Mouse (Mus musculus): Measurements from ENCODE around the gene Ovol3. TPM values are rescaled to one million over a fixed set of nuclear protein-coding genes. Genes with fewer than 3 reads are reported as not detected.
"Not testable (repeated sequence)": the region's sequence is repeated elsewhere in the genome, so short reads cannot be mapped to it uniquely, and the experiment has no call there.

Ovol3 gene
- polyA plus RNA-seq, 1 experiment from 2014 or later, result not detected

- H3K4me3 ChIP-seq (ENCODE audit: low read depth, low read length); ATAC-seq (ENCODE audit: low FRiP score); DNase-seq (ENCODE audit: low spot score, missing footprints); H3K9me3 ChIP-seq (ENCODE audit: control insufficient read depth, low read length); H3K27me3 ChIP-seq (ENCODE audit: control insufficient read depth, insufficient read depth, low read length); H3K36me3 ChIP-seq (ENCODE audit: control insufficient read depth, insufficient read depth, low read length); H3K9ac ChIP-seq (ENCODE audit: low read length); H3K4me2 ChIP-seq; H3K4me1 ChIP-seq (ENCODE audit: control insufficient read depth, insufficient read depth, low read length); H3K27ac ChIP-seq (ENCODE audit: low read depth, low read length): not testable (repeated sequence)
- WGBS, result 90% methylated on average over 5 of the region's 5 CpGs
Observed at GRCm38 (mm10) chr7:30200661-30201060, 34.9 kb downstream of the Ovol3 start.

DNA sequence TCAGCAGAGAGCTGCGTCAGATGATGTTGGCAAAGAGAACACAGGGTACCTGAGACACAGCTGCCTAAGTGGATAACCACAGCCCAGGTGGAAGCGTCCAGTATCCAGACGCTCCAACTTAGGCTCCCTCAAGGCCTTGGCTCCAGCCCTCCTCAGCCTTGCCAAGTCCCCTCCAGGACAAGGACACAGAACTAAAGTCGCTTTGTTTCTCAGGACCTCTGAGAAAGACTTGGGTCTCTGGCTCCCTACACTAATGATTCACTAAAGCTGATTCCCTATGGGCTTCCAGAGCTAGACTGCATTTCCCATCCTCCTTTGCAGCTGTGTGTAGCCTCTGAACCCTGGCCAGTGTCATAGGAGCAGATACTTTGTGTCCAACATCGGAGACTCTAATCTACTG, 35.3 kb downstream of the Ovol3 start:
- 84% methylated on average over 5 of the region's 5 CpGs for WGBS
- no peaks in the 10 kb centered on the region for H3K27me3 ChIP-seq (ENCODE audit: control insufficient read depth, insufficient read depth, low read length)
- no peak for DNase-seq (ENCODE audit: low spot score, missing footprints)
- H3K4me1 ChIP-seq (ENCODE audit: control insufficient read depth, insufficient read depth, low read length), result peaks cover 6% of the 10 kb centered on the region
- ATAC-seq (ENCODE audit: low FRiP score), result no peak
- no peak overlapping the region for H3K4me3 ChIP-seq (ENCODE audit: low read depth, low read length)
- no peak overlapping the region for H3K9ac ChIP-seq (ENCODE audit: low read length)
- no peaks in the 10 kb centered on the region for H3K9me3 ChIP-seq (ENCODE audit: control insufficient read depth, low read length)
- no peak overlapping the region for H3K4me2 ChIP-seq
- no peak overlapping the region for H3K27ac ChIP-seq (ENCODE audit: low read depth, low read length)
- no peaks in the 10 kb centered on the region for H3K36me3 ChIP-seq (ENCODE audit: control insufficient read depth, insufficient read depth, low read length)

GRCm38 (mm10) chr7:30199498-30200139, 35.9 kb downstream of the Ovol3 start:
- Histone ChIP-seq H3K9ac (ENCODE audit: low read length) (no peak overlapping the region), H3K36me3 (ENCODE audit: control insufficient read depth, insufficient read depth, low read length) (no peaks in the 10 kb centered on the region), H3K4me1 (ENCODE audit: control insufficient read depth, insufficient read depth, low read length) (peaks cover 7% of the 10 kb centered on the region), H3K27me3 (ENCODE audit: control insufficient read depth, insufficient read depth, low read length) (no peaks in the 10 kb centered on the region), H3K4me3 (ENCODE audit: low read depth, low read length) (no peak overlapping the region), H3K27ac (ENCODE audit: low read depth, low read length) (no peak overlapping the region), H3K4me2 (no peak overlapping the region), H3K9me3 (ENCODE audit: control insufficient read depth, low read length) (no peaks in the 10 kb centered on the region)
- WGBS, result 81% methylated on average over 18 of the region's 18 CpGs
- no peak for DNase-seq (ENCODE audit: low spot score, missing footprints)
- no peak for ATAC-seq (ENCODE audit: low FRiP score)

GRCm38 (mm10) chr7:30198481-30198971, 37.0 kb downstream of the Ovol3 start, which contains the start of gene Capns1:
Gene Capns1 (minus strand): TSS chr7:30198811.
- Histone ChIP-seq H3K4me1 (ENCODE audit: control insufficient read depth, insufficient read depth, low read length) (peaks cover 5% of the 10 kb centered on the region), H3K9me3 (ENCODE audit: control insufficient read depth, low read length) (no peaks in the 10 kb centered on the region), H3K9ac (ENCODE audit: low read length) (no peak within 1 kb of the TSS; the same call in 1 of the 2 replicates), H3K27me3 (ENCODE audit: control insufficient read depth, insufficient read depth, low read length) (no peaks in the 10 kb centered on the region), H3K4me3 (ENCODE audit: low read depth, low read length) (no peak within 1 kb of the TSS), H3K4me2 (peak within 1 kb of the TSS; percentile 27; the same call in 1 of the 2 replicates), H3K36me3 (ENCODE audit: control insufficient read depth, insufficient read depth, low read length) (no peaks in the 10 kb centered on the region), H3K27ac (ENCODE audit: low read depth, low read length) (no peak within 1 kb of the TSS)
- DNase-seq (ENCODE audit: low spot score, missing footprints) (peak; percentile 89), ATAC-seq (ENCODE audit: low FRiP score) (no peak)
- WGBS, result 12% methylated on average over 8 of the region's 8 CpGs

DNA sequence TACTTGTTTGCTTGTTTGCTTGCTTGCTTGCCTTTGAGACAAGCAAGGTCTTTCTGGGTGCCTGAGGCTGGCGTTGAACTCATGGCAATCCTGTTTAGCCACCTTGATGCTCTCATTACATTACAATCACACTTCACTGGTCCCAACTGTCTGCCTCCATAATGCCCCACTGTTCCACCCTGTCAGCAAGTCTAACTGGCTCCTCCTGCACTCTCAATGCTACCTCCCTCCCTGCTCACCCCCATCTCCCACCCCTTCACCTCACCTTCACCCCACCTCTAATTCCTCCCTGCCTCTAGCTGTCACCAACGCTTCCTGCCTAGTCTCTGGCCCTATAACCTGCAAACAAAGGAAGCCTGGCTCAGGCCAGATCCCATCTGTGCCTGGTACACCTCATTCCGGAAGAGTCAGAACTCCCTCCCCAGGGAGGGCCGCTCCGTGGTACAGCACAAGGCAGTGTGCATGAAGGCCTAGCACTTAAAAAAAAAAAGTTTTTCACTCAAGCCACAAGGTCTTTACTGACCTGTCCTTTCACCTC, 37.9 kb downstream of the Ovol3 start:
- Histone ChIP-seq H3K27me3 (ENCODE audit: control insufficient read depth, insufficient read depth, low read length) (no peaks in the 10 kb centered on the region), H3K4me2 (no peak overlapping the region), H3K9ac (ENCODE audit: low read length) (no peak overlapping the region), H3K9me3 (ENCODE audit: control insufficient read depth, low read length) (no peaks in the 10 kb centered on the region), H3K4me1 (ENCODE audit: control insufficient read depth, insufficient read depth, low read length) (peaks cover 13% of the 10 kb centered on the region), H3K4me3 (ENCODE audit: low read depth, low read length) (no peak overlapping the region), H3K27ac (ENCODE audit: low read depth, low read length) (no peak overlapping the region), H3K36me3 (ENCODE audit: control insufficient read depth, insufficient read depth, low read length) (no peaks in the 10 kb centered on the region)
- no peak for DNase-seq (ENCODE audit: low spot score, missing footprints)
- 73% methylated on average over 5 of the region's 5 CpGs for WGBS
- ATAC-seq (ENCODE audit: low FRiP score), result no peak

- no peak for ATAC-seq (ENCODE audit: low FRiP score)
- H3K4me3 ChIP-seq (ENCODE audit: low read depth, low read length), result no peak overlapping the region
- no peaks in the 10 kb centered on the region; the same call in 1 of the 2 replicates for H3K36me3 ChIP-seq (ENCODE audit: control insufficient read depth, insufficient read depth, low read length)
- DNase-seq (ENCODE audit: low spot score, missing footprints), result no peak
- no peak overlapping the region for H3K9ac ChIP-seq (ENCODE audit: low read length)
- no peaks in the 10 kb centered on the region for H3K27me3 ChIP-seq (ENCODE audit: control insufficient read depth, insufficient read depth, low read length)
- WGBS, result 81% methylated on average over 6 of the region's 6 CpGs
- H3K27ac ChIP-seq (ENCODE audit: low read depth, low read length), result no peak overlapping the region
- H3K9me3 ChIP-seq (ENCODE audit: control insufficient read depth, low read length), result no peaks in the 10 kb centered on the region
- H3K4me2 ChIP-seq, result no peak overlapping the region
- peaks cover 14% of the 10 kb centered on the region for H3K4me1 ChIP-seq (ENCODE audit: control insufficient read depth, insufficient read depth, low read length)
Observed at GRCm38 (mm10) chr7:30196171-30196570, 39.4 kb downstream of the Ovol3 start.

DNA sequence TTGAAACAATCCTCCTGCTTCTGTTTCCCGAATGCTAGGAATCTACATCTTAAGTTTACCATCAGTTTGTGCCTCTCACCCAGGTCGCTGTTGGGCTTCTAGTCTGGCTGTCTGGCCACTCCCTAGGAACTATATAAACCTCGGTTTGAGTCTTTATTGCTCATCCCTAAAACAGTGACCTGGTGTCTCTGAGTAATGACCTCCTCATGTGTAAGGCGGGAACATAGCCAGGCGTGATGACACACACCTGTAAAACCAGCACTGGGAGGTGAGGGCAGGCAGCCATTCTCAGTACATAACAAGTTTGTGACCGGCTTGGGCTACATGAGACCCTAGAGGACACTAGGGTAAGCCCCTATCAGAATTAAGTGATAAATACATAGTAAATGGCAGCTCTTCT, 40.1 kb downstream of the Ovol3 start:
- no peak for ATAC-seq (ENCODE audit: low FRiP score)
- Histone ChIP-seq H3K4me1 (ENCODE audit: control insufficient read depth, insufficient read depth, low read length) (peaks cover 14% of the 10 kb centered on the region), H3K9ac (ENCODE audit: low read length) (peak overlapping the region; percentile 69; the same call in 1 of the 2 replicates), H3K36me3 (ENCODE audit: control insufficient read depth, insufficient read depth, low read length) (no peaks in the 10 kb centered on the region; the same call in 1 of the 2 replicates), H3K4me3 (ENCODE audit: low read depth, low read length) (peak overlapping the region; percentile 64; the same call in 1 of the 2 replicates), H3K27me3 (ENCODE audit: control insufficient read depth, insufficient read depth, low read length) (no peaks in the 10 kb centered on the region), H3K4me2 (peak overlapping the region; percentile 85; the same call in 1 of the 2 replicates), H3K27ac (ENCODE audit: low read depth, low read length) (no peak overlapping the region), H3K9me3 (ENCODE audit: control insufficient read depth, low read length) (no peaks in the 10 kb centered on the region)
- no peak for DNase-seq (ENCODE audit: low spot score, missing footprints)
- WGBS, result 80% methylated on average over 6 of the region's 6 CpGs

- peak overlapping the region; percentile 64 for H3K4me3 ChIP-seq (ENCODE audit: low read depth, low read length)
- H3K4me1 ChIP-seq (ENCODE audit: control insufficient read depth, insufficient read depth, low read length), result peaks cover 14% of the 10 kb centered on the region
- H3K9me3 ChIP-seq (ENCODE audit: control insufficient read depth, low read length), result no peaks in the 10 kb centered on the region
- H3K27me3 ChIP-seq (ENCODE audit: control insufficient read depth, insufficient read depth, low read length), result no peaks in the 10 kb centered on the region
- H3K4me2 ChIP-seq, result peak overlapping the region; percentile 85
- no peaks in the 10 kb centered on the region; the same call in 1 of the 2 replicates for H3K36me3 ChIP-seq (ENCODE audit: control insufficient read depth, insufficient read depth, low read length)
- peak; percentile 89 for ATAC-seq (ENCODE audit: low FRiP score)
- DNase-seq (ENCODE audit: low spot score, missing footprints), result peak; percentile 98
- peak overlapping the region; percentile 25 for H3K27ac ChIP-seq (ENCODE audit: low read depth, low read length)
- 1% methylated on average over 28 of the region's 28 CpGs for WGBS
- peak overlapping the region; percentile 69 for H3K9ac ChIP-seq (ENCODE audit: low read length)
Observed at GRCm38 (mm10) chr7:30194884-30195283, 40.6 kb downstream of the Ovol3 start.

GRCm38 (mm10) chr7:30194101-30194831, 41.3 kb downstream of the Ovol3 start:
- Histone ChIP-seq H3K27me3 (ENCODE audit: control insufficient read depth, insufficient read depth, low read length) (no peaks in the 10 kb centered on the region), H3K4me1 (ENCODE audit: control insufficient read depth, insufficient read depth, low read length) (peaks cover 14% of the 10 kb centered on the region), H3K36me3 (ENCODE audit: control insufficient read depth, insufficient read depth, low read length) (no peaks in the 10 kb centered on the region; the same call in 1 of the 2 replicates), H3K4me3 (ENCODE audit: low read depth, low read length) (peak overlapping the region; percentile 64), H3K27ac (ENCODE audit: low read depth, low read length) (peak overlapping the region; percentile 25), H3K9me3 (ENCODE audit: control insufficient read depth, low read length) (no peaks in the 10 kb centered on the region), H3K4me2 (peak overlapping the region; percentile 85), H3K9ac (ENCODE audit: low read length) (peak overlapping the region; percentile 69)
- 0% methylated on average over 26 of the region's 26 CpGs for WGBS
- peak; percentile 35 for ATAC-seq (ENCODE audit: low FRiP score)
- peak; percentile 95 for DNase-seq (ENCODE audit: low spot score, missing footprints)

Data from midbrain, embryonic 11.5 days (tissue).